Mouse (Mus musculus) right cerebral cortex, postnatal 4 days (tissue): ENCODE results near the gene Morn1.

ENCODE experiments used
- DNase-seq: peaks from one replicate; pipeline ENCODE4 v3.0.0-alpha.2; 2022

Morn1 gene

DNA sequence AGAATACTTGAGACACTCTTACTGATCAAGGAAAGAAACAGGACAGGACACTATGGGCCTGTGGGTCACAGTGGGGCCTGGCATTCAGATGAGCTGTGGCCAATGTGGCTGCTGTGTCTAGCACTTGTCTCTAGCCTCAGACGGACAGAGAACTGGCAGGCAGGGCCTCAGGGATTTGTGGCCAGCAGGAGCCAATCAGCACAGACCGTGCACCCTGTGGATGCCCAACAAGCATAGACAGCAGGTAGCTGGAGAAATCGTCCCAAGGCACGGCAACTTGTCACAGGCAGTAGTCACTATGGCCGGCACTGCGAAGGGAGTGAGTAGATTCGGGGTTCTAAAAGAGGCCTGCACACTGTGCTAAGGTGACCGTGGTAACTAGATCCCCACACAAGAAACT lies 77.3 kb downstream of the Morn1 start:
- DNase-seq = no peak

DNA sequence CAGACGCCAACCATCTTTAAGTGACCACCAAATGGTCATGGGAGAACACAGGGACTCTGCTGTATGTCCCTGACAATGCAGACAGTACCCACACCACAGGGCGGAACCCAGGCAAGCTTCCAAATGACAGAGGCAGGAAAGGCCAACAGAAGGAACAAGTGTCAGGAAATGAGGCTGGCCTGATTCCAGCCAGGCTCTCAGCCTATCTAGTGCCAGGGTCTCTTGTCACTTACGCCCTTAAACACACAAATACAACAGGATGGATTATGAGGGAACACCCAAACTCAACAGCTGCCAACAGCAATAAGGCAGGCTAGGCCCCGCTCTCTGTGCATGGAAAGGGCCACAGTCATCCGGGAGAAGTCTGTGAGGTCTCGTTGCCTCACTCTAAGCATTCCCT lies 78.2 kb downstream of the Morn1 start:
- no peak for DNase-seq

DNA sequence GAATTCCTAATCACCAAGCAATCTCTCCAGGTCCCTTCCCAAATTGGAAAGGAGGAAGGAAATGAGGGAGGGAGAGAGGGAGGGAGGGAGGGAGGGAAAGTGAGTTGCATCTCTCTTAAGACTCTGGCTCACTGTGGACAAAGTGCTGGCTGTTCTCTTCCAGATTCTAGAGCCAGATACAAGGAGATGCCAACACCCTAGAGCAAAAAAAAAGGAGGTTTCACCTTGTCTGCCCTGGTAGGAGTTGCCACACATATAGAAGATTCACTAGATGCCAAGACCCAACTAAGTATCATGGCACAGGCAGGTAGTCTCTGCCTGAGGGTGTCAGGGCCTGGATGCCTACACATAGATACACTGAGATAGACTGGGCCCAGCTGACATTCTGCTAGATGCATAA lies 79.5 kb downstream of the Morn1 start:
- DNase-seq = no peak

DNA sequence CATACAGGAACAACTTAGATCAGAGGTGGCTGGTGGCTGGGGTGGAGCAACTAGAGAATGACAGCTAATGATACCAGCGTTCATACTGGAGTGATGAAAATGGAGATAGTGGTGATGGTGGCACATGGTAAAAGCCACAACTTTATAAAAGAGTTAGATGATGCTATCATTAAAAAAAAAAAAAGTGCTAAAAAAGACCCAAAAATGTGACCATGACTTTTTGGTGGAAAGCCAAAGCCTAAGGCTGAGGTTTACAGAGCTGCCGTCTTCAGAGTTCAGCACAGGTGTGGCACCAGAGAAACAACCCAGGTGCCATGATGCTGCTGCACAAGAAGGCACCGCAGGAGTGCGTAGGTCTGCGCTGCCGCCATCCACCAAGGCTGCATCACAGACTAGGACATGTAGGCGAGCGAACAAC lies 82.5 kb downstream of the Morn1 start:
- DNase-seq = no peak

DNA sequence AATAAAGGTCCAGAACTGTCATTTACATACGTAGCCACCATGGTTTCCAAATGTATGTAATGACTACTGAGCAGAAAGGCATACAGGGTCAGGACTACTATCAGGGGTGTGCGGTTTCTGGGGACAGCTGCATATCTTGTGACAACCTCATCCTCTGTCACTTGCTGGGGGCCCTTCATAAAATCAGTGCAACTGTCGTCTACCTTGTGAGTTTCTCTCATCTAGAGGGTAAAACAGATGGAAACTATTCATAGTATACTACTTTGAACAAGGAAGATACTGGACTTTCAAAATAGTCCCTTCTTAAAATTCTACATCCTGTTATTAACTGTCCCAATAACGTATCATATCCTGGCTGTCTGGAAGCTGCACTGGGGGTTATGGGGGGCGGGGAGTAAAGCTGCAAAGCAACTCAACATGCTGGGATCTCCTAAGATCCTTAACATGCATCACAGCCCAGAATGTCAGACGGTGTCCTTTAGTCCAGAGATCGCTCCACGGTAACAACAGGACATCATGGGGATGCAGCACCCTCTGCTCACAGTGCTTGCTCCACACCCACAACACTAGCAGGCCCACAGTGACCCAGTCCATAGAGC lies 84.3 kb downstream of the Morn1 start:
- no peak for DNase-seq

DNA sequence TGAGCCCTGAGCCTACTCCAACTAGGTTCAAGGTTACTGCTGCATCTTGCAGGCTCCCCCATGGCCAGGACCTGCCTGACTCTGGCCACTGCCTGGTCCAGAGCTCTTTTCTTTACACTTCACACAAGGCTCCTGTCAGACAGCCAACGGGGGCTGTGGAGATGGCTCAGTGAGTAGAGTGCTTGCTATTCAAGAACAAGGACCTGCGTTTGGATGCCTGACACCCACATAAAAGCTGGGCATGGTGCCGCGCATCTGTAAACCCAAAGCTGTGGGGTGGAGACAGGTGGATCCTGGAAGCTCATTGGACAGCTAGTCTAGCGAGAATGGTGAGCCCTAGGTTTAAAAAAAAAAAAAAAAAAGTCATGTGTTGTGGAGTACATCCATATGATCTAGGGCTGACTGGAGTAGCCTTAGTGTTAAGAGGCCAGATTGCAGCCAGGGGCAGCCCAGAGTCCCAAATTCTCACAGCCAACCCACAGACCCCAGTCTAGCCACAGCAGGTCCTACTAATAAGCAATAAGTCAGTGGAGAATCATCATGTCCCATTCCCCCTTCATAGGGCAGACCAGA lies 85.7 kb downstream of the Morn1 start:
- no peak for DNase-seq

DNA sequence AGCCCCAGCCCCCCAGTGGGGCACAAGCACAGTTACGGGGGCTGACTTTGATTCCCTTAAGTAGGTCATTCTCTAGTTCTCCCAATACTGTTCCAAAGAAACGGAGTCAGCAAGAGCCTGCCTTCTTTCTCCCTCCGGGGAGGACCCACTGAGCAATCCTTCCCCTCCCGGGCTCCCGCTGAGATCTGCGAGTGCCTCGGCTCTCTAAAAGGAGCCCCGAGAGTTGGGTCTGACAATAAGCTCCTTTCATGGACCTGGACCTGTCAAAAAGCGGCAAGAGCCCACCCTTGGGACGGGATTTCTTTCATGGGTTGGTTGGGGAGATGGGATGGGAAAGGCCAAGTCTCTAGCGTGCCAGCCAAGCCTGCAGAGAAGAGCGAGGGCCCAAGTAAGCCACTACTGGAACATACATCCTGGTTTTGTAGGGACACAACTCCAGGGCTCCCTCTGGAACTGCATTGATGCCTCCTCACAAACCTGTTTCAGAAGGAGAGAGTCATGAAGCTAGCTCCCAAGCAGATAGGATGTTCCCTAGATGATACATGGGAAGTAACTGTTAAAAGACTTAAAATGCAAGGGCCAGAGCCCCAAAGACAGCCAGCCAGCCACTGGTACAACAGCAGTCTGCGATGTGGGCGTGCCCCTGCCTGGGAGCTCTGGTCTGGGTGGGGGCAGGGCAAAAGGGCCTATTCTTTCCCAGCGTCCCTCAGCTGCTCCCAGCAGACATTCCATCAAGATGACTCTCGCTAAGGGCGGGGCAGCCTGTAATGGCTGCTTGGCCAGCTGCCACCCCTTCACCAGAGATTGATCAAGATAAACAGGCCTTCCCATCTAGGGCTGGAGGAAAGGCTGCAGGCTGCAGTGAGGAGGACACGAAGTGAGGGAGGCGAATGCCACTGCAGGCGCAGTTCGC lies 86.8 kb downstream of the Morn1 start:
- peak; percentile 72 for DNase-seq

DNA sequence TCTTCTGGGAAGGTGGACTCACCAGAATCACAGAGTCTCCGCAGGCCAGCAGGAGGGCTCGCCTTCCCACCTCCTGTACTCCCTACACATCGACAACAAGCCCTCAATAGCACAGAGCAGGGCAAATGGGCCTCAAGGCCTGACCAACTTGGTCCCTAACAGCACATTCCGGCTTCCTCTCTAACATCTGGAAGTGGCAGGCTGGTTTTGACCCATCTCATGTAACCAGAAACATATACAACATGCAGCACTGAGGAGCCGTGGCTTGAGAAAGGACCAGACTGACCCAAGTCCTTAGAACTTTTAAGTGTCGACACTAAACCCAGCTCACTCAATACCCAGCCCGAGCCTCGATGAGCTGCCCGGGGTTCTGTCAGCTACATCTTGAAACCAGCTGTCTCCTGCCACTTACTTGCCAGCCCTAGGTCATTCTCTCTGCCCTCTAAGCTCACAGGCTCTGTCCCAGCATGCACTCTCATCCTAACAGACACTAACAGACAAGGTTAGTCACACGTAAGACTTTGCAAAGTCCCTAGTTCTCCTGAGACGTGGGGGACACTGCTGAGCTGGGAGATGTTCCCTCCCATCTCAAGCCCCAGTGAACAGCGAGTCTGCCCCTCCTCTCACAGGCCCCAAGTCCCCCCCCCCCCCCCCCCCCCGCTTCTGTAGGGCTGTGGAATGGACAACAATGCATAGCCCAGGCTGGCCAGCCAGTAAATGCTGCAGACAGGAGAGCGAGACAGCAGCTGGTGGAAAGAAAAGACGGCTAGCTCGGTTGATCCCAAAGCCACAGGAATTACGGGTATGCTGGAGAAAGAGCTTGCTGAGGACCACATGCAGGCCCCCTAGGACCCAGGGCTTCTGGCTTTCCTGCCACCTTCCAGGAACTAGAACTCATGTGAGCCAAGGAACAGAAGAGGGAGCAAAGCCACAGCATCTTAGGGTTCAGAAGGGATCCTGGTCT lies 87.7 kb downstream of the Morn1 start:
- DNase-seq = no peak

DNA sequence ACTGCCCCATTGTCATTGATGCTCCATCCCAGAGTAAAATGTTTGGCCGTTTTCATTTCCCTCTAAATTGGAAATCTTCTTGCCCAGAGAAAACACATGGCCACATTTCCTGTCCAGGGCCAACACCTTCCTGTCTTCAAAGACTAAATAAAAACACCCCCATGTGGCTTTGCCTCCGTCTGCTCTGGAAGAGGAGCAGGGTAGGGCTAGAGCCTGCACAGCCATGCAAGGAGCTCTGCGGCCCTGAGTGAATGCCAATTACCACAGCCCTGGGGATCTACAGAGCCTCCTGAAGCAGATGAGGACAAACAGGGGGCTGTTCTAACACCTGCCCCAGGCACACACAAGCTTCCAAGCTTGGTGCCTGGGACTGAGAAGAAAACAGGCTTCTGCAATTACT lies 89.8 kb downstream of the Morn1 start:
- no peak for DNase-seq

DNA sequence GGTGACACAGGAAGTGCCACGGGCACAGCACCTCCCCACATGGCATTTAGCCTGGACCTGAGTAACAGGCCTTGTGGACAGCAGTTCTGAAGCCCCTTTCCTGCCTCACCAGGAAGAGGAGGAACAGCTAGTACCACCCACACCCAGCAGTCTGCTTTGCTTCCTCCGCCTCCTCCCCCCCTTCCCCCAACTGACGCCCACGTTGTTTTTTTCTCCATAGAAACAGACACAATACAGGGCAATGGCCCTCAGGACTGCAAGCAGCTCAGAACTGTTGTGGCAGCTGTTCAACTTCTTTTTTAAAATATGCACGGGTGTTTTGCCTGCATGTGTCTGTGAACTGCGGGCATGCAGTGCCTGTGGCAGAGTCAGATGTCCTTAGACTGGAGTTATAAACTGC lies 91.9 kb downstream of the Morn1 start:
- DNase-seq = no peak

DNA sequence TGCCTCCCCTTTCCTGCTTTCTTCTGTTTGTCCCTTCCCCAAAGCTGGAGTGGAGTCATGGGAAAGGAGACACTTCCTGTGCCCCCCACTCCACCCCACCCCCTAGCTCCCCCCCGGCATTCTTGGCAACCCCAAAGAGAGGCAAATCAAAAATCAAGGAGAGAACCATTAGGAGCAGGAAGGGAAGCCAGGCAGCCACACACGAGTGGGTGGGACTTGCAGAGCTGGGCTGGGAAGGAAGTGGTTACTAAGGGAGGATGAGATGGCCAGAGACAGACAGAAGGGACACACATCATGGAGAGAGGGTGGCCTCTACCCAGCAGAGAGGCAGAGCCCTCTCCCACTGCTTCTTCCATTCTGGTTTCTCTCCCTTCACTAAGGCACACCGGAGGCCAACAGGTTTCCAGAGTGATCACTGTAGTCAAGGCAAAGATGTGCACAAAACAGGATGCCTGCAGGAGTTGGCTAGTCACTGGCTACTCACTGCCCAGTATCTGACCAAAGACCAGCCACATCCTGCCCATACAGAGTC lies 92.7 kb downstream of the Morn1 start:
- no peak for DNase-seq

DNA sequence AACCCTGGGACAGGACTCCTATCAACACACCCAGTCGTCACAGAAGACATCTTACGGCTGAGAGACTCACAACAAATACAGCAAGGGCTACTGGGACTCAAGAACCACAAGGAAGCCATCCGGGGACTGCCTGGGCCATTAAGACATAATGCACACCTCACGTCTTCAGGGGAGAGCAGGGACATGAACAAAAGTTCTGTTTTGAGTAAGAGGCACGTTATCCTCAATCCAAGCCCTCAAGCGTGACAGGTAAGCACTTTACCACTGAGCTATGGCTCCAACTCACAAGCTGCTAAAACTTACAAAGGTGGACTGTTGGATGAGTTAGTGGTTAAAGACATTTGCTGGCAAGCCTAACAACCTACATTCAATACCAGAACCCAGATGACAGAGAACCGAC lies 96.8 kb downstream of the Morn1 start:
- no peak for DNase-seq

DNA sequence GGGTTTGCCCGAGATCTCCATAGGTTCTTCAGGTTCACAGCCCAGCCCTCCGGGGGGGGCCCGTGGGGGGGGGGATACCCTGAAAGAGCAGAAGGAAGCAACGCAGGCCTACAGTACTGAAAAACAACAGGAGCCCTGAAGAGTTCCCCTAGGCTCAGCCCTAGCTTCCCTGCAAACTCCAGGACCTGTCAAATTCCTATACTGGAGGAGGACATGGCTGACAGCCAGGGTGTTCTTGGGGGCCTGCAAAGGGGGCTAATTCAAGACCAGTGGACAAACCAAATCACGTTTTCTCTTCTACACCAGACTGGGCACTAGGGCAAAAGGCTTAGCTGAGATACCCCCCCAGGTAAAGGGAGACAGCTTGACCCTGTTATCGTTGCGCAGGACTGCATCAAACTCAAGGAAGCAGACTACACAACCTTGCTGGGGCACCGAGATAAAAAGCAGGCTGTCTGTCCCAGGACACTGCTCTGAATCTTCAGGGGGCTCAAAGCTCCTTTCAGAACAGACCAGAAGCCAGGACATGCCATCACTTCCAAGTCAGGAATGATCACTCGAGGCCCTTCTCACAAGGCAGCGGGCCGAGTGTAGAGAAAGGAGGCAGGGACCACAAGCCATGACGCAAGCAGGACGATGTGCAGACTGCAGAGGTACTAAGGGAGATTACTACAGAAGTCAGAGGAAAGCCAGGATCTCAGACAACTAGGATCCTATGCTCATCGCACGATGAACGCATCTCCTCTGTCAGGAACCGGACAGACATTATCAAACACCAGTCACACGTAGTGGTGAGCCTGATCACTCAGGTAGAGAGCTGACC lies 98.1 kb downstream of the Morn1 start:
- no peak for DNase-seq

DNA sequence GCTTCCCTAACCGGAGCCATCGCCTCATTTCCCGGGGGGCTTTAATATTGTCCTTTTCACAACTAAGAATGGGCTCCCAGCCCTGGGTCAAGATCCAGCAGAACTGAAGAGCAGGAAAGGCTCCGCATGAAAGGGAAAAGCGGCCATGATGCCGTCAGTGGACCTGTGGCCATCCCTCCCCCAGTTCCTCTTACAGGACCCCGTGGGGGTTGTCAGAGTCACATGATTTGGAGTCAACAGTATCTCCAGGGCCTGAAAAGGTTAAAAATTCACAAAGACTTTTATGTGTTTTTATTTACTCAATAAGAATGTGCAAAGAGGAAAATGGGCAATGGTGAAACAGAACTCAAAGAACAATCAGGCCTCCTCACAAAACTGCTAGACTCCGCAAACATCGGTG lies 99.5 kb downstream of the Morn1 start:
- no peak for DNase-seq

DNA sequence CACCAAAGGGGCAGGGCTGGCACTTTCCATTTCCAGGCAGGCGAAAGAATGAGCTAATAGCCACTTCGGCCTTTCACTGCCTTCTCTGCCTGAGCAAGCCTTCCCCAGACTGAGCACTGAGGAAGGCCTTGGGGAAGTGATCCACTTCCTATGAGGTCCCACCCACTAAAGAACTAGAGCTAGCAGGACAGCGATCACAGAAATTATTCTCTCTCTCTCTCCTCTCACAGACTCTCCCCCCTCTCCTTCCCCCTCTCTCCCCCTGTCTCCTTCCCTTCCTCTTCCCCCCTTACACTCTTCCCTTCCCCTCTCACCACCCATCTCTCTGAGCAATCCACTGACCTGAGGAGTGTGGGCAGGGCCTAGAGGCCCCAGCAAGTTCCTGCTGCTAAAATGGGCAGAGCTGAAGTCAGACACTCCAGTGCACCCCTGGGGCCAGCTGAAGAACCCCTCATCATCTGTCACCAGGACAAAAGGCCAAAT lies 100.9 kb downstream of the Morn1 start:
- no peak for DNase-seq

DNA sequence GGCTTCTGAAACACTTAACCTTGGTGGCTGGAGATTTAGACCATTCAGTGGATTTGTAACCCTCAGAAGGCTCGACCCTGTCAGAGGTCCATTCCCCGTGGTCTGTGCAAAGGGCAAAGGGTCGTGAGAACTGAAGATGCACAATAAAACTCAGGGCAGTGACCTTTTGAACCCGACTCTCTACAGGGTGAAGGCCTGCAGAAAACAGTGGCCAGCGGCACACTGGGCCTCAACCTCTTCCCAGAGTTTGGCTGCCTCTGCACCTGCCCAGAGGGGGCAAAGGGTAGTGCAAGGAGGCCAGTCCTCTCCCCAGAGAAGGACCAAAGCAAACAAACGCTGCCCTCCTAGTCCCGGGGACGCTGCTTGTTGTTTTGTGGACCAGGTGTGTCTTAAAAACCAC lies 102.0 kb downstream of the Morn1 start:
- no peak for DNase-seq

DNA sequence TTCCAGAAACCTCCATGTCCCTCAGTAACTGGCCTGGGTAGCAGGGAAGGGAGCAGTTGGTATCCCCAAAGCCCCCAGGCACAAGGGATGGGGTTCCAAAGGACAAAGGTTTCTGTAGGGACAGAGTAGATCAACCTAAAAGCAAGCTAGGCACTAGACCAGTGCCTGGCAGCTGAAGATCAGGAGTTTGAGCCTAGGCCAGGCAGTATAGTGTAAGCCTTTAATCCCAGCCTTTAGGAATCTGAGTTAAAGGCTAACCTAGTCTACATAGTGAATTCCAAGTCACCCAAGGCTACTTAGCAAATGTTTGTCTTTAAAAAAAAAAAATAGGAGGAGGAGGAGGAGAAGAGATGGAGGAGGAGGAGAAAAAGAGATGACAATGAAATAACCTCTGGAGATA lies 102.4 kb downstream of the Morn1 start:
- DNase-seq = no peak

DNA sequence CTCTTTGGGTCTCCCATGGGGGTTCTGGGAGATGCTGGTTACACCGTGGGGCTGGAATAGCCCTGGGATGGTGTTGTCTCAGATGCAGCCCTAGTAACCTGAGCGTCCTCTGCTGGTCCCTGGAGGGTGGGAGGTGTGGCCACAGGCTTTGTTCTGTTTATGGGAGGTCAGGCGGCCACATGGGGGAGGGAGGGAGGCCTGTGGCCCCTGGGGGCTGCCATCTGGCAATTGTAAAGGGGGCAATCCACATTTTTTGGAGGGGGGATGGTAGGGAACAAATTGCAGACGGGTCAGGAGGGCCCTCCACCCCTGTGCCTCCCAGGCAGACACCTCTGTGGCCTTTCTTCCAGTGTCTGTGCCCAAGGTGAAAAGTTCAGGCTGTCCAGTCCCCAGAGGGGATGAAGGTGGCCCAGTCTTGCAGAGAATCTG lies 103.3 kb downstream of the Morn1 start:
- DNase-seq = no peak

DNA sequence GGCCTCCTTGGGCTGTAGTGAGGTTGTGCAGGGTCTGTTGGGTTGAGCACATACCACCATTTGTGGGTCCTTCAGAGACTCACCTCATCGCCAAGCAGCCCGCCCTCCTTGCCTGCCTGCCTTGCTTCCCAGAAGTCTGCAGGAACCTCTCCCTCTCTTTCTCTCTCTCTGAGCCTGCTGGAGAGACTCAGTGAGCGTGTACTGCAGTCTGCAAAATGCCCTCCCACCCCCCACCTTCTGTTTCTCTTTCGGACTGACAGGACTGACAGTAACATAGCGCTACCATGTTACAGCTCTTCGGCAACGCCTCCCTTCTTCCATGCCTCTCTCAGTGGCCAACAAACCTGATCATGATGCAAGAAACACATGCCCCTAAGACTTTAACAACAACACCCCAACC lies 103.9 kb downstream of the Morn1 start:
- no peak for DNase-seq
